Mouse (Mus musculus) liver, adult 2 months (tissue): ENCODE results near the gene Csnk1d. TPM values are rescaled to one million over a fixed set of nuclear protein-coding genes. Genes with fewer than 3 reads are reported as not detected.

Experiments
- DNase-seq: peaks from one replicate; pipeline ENCODE4 v3.0.0-alpha.2; 2011; ENCODE audit warnings: low read depth, low spot score; ENCODE audit errors: extremely low read depth
- H3K27ac ChIP-seq: fragments of 200-500 bp; replicated peaks from 2 replicates; pipeline ENCODE4 v1.5.1; 2012; ENCODE audit warnings: low read depth, mild to moderate bottlenecking, control low read depth, inconsistent platforms, low read length; ENCODE audit not compliant: insufficient read depth
- H3K27me3 ChIP-seq: fragments of 200-500 bp; 2 replicates; pipeline ENCODE4 v1.6.1; 2012; ENCODE audit warnings: mild to moderate bottlenecking, moderate library complexity, low read length, inconsistent platforms; ENCODE audit not compliant: control insufficient read depth, insufficient read depth
- H3K36me3 ChIP-seq: fragments of 200-500 bp; 2 replicates; pipeline ENCODE4 v1.6.1; 2012; ENCODE audit warnings: low read length, inconsistent platforms; ENCODE audit not compliant: control insufficient read depth, insufficient read depth
- H3K4me1 ChIP-seq: fragments of 200-500 bp; 2 replicates; pipeline ENCODE4 v1.6.1; 2011; ENCODE audit warnings: low read length; ENCODE audit not compliant: control insufficient read depth, insufficient read depth
- H3K4me3 ChIP-seq: fragments of 200-500 bp; 2 replicates; pipeline ENCODE4 v1.5.1; 2011; ENCODE audit warnings: low read depth, mild to moderate bottlenecking, control low read depth, low read length, moderate library complexity; ENCODE audit not compliant: insufficient read depth
- H3K79me2 ChIP-seq: fragments of 200-500 bp; 2 replicates; pipeline ENCODE4 v1.6.1; 2012; ENCODE audit warnings: inconsistent platforms, mild to moderate bottlenecking, low read length, moderate library complexity; ENCODE audit not compliant: control insufficient read depth, insufficient read depth
- H3K9ac ChIP-seq: fragments of 200-500 bp; 2 replicates; pipeline ENCODE4 v1.6.1; 2012; ENCODE audit warnings: low read depth, mild to moderate bottlenecking, control low read depth, inconsistent platforms, low read length
- CTCF ChIP-seq: fragments of 200-500 bp; IDR thresholded peaks from 2 replicates; pipeline ENCODE4 v1.5.1; 2011; ENCODE audit warnings: low read depth, low read length, control low read depth
- POLR2A ChIP-seq: fragments of 200-500 bp; IDR thresholded peaks from 2 replicates; pipeline ENCODE4 v1.6.1; 2011; ENCODE audit warnings: low read length, control low read depth; ENCODE audit not compliant: insufficient read depth; ENCODE audit errors: extremely low read depth
- WGBS: fragments of 180-500 bp; shearing (Covaris S2); methylation state at CpG from one replicate; pipeline ENCODE4 v1.1.7; 2018; 5-methylcytosine and 5-hydroxymethylcytosine counted together
- polyA plus RNA-seq: library from polyadenylated mRNA; depleted of rRNA; stranded (reverse); fragments of >200 nt; gene quantifications from 2 replicates; pipeline ENCODE4 v1.2.3, GENCODE M21; 2012
- total RNA-seq: library from RNA; depleted of rRNA; stranded (reverse); fragments of >200 nt; gene quantifications from 2 replicates; pipeline ENCODE4 v1.2.3, GENCODE M21; 2014

The Csnk1d gene
- total and polyA plus RNA-seq, 2 experiments = 28.3 to 36.4 TPM

DNA sequence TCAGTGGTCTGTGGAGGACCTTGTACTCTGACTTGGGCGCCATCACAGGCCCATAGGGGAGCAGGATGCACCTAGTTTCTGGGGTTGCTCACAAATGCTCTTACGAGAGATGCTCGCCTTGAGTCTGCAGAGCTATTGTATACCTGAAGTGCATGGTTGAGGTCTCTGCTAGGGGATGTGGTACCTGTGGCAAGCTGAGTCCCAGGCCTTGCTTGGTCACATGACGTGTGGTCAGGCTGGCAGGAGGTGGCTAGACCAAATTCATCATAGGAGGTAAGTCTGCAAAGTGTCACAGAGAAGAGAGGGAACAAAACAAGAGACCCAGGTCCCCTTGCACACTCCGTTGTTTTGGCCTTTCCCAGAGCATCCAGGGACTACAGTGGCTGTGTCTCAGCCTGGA, 28.4 kb upstream of the Csnk1d start:
- H3K27ac ChIP-seq = no peak overlapping the region
- H3K4me1 ChIP-seq = no peaks in the 10 kb centered on the region
- H3K4me3 ChIP-seq = no peak overlapping the region
- WGBS = 96% methylated on average over 5 of the region's 5 CpGs
- no peaks in the 10 kb centered on the region for H3K79me2 ChIP-seq
- DNase-seq = no peak
- no peak for TF ChIP-seq CTCF
- TF ChIP-seq POLR2A = no peak
- H3K9ac ChIP-seq = no peak overlapping the region
- no peaks in the 10 kb centered on the region for H3K36me3 ChIP-seq
- H3K27me3 ChIP-seq = no peaks in the 10 kb centered on the region

GRCm38 (mm10) chr11:121017703-121018102, 26.6 kb upstream of the Csnk1d start:
- peak; percentile 39 for DNase-seq
- Histone ChIP-seq H3K27ac (no peak overlapping the region), H3K36me3 (no peaks in the 10 kb centered on the region), H3K4me1 (no peaks in the 10 kb centered on the region), H3K9ac (no peak overlapping the region), H3K27me3 (no peaks in the 10 kb centered on the region), H3K4me3 (no peak overlapping the region), H3K79me2 (no peaks in the 10 kb centered on the region)
- WGBS = 54% methylated on average over 3 of the region's 3 CpGs
- TF ChIP-seq CTCF (peak; percentile 88), POLR2A (no peak)

DNA sequence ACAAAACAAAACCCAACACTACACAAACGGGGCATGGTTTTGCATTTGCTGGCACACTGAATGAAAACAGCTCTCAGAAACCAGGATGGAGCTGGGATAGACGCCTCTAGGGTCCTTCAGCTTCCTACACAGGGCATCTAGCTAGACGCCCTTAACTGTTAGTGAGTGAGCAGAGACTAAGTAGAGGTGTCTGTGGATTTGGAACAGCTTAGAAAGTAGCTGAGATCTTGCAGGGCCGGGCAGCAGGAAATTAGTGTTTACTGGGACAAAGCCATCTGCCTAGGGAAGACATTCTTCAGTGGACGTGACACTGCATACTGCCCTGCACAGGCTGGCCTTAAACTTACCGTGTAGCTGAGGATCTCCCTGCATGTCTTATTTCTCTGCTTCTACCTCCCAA, 24.3 kb upstream of the Csnk1d start:
- DNase-seq = no peak
- Histone ChIP-seq H3K36me3 (no peaks in the 10 kb centered on the region), H3K27me3 (no peaks in the 10 kb centered on the region), H3K27ac (no peak overlapping the region), H3K4me1 (no peaks in the 10 kb centered on the region), H3K79me2 (no peaks in the 10 kb centered on the region), H3K4me3 (no peak overlapping the region), H3K9ac (no peak overlapping the region)
- TF ChIP-seq CTCF (no peak), POLR2A (no peak)
- WGBS = 68% methylated on average over 6 of the region's 6 CpGs

DNA sequence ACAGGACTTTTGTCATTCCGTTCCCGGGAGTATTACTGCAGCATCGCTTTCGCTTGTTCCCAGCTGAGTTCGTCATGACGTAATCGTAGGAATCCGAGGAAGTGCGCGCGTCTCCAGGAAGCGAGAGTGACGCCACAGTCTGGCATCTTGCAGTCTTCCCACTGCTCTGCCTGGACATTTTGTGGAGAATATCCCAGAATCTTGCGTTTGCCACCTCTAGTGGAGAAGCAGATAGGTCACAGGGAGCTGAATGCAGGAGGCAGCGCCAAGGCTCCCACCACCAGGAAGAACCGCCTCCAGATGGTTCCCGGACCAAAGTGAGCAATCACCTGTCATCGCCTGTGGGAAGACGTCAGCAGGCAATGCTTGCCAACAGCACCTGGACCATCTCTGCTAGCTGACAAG, 23.8 kb upstream of the Csnk1d start:
- no peaks in the 10 kb centered on the region for H3K79me2 ChIP-seq
- no peaks in the 10 kb centered on the region for H3K27me3 ChIP-seq
- WGBS = 51% methylated on average over 19 of the region's 19 CpGs
- H3K4me3 ChIP-seq = peak overlapping the region; percentile 26; the same call in 1 of the 2 replicates
- H3K36me3 ChIP-seq = no peaks in the 10 kb centered on the region
- no peak for DNase-seq
- H3K4me1 ChIP-seq = no peaks in the 10 kb centered on the region
- TF ChIP-seq CTCF = no peak
- TF ChIP-seq POLR2A = no peak
- H3K27ac ChIP-seq = no peak overlapping the region
- H3K9ac ChIP-seq = no peak overlapping the region

GRCm38 (mm10) chr11:121013656-121014055, 22.5 kb upstream of the Csnk1d start:
- DNase-seq = no peak
- no peak overlapping the region for H3K9ac ChIP-seq
- no peak overlapping the region for H3K4me3 ChIP-seq
- no peak for TF ChIP-seq POLR2A
- no peak for TF ChIP-seq CTCF
- H3K36me3 ChIP-seq = no peaks in the 10 kb centered on the region
- no peaks in the 10 kb centered on the region for H3K4me1 ChIP-seq
- H3K27me3 ChIP-seq = no peaks in the 10 kb centered on the region
- 88% methylated on average over 7 of the region's 7 CpGs for WGBS
- no peak overlapping the region for H3K27ac ChIP-seq
- no peaks in the 10 kb centered on the region for H3K79me2 ChIP-seq

- Histone ChIP-seq H3K27ac (no peak overlapping the region), H3K9ac (no peak overlapping the region), H3K36me3 (no peaks in the 10 kb centered on the region), H3K4me3 (no peak overlapping the region), H3K79me2 (no peaks in the 10 kb centered on the region), H3K4me1 (no peaks in the 10 kb centered on the region), H3K27me3 (no peaks in the 10 kb centered on the region)
- TF ChIP-seq CTCF (no peak), POLR2A (no peak)
- WGBS = 100% methylated on average over 3 of the region's 3 CpGs
- DNase-seq = no peak
Measured at GRCm38 (mm10) chr11:121010044-121010755, 19.1 kb upstream of the Csnk1d start.
